Mouse (Mus musculus): ENCODE data around the gene Creg1. TPM values are rescaled to one million over a fixed set of nuclear protein-coding genes. Genes with fewer than 3 reads are reported as not detected.
"Not testable (repeated sequence)": the region's sequence is repeated elsewhere in the genome, so short reads cannot be mapped to it uniquely, and the experiment has no call there.

Gene Creg1
- polyA plus RNA-seq, 1 experiment from 2014 or later, result 30.0 TPM

DNA sequence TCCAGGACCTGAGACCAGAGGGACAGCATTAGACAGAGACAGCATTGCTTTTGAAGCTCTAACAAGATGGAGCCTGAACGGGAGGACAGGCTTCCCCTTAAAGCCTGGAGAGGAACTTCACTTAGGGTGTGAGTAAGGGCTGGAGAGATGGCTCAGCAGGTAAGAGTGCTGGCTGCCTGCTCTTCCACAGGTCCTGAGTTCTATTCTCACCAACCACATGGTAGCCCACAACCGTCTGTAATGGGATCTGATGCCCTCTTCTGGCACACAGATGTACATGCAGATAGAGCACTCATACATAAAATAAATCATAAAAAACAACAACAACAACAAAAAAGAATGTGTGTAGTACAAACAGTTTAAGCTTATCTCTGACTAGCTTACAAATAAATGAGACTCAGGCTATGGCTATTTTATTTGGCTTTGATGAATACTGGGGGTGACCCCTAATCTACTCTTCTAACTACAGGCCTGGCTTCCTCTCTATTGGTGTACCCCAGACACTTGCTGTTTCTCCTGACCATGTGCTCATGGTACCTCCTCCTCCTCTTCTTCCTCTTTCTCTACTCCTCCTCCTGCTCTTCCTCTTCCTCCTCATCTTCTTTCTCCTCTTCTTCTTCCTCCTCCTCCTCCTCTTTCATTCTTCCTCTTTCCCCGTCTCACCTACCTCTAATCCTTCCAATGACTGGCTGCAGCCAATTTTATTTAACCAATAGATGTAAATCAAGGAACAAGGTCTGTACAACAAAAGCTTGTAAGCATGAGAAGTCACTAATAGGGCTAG is 1.8 kb upstream of the Creg1 start:
- no peak overlapping the region for H3K27ac ChIP-seq
- no peak for DNase-seq (ENCODE audit: low spot score)
- H3K4me3 ChIP-seq, result no peak overlapping the region
- H3K36me3 ChIP-seq, result no peaks in the 10 kb centered on the region
- 84% methylated on average over 3 of the region's 3 CpGs for WGBS
- no peaks in the 10 kb centered on the region for H3K9me3 ChIP-seq
- peaks cover 24% of the 10 kb centered on the region for H3K27me3 ChIP-seq (ENCODE audit: insufficient read depth, poor library complexity, severe bottlenecking)
- H3K4me1 ChIP-seq (replicated peaks), result peaks cover 25% of the 10 kb centered on the region

DNA sequence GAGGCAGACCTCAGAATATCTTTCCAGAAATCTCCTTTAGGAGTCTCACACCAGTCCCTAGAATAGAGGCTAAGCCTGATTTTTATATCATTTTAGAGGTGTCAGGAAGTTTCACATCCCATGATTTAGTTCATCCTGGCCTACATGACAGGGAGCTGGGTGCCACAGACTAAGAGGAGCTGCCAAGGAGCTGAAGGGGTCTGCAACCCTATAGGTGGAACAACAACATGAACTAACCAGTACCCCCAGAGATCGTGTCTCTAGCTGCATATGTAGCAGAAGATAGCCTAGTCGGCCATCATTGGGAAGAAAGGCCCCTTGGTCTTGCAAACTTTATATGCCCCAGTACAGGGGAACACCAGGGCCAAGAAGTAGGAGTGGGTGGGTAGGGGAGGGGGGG is 1.0 kb upstream of the Creg1 start:
- peaks cover 29% of the 10 kb centered on the region for H3K27me3 ChIP-seq (ENCODE audit: insufficient read depth, poor library complexity, severe bottlenecking)
- not testable (repeated sequence) for H3K9me3 ChIP-seq; H3K36me3 ChIP-seq; DNase-seq (ENCODE audit: low spot score); H3K4me3 ChIP-seq; H3K27ac ChIP-seq
- H3K4me1 ChIP-seq (replicated peaks), result peaks cover 25% of the 10 kb centered on the region
- 70% methylated on average over 2 of the region's 2 CpGs for WGBS

DNA sequence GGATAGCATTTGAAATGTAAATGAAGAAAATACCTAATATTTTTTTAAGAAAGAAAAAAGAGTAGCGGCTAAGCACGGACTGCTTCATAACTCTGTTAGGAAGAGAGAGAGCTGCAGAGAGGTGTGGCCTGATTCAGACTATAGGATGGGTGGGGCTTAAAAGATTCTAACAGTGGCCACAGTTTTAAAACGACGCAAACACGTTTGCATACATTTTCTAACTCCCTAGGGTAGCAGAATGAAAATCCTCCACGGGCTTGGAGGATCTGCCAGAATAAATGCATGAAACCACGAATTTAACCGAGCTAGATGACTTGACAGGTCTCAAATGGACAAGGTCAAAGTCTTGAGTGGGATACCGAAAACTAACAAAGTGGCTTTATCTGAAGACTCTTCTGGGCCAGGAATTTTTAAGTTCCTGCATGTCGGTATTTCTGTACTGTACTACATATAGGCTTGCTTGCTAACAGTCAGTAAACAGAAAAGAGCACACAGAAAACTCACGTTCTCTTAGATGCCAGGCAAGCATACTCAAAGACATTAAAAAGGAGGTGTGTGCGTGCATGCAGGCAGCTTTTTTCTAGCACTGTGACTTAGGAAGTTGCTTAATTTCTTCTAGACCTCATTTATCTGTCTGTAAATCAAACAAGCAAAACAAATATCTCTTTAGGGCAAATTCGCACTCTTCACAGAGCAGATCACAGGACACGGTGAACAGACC is 472 bp upstream of the Creg1 start:
- peak overlapping the region; percentile 67 for H3K4me3 ChIP-seq
- no peaks in the 10 kb centered on the region for H3K36me3 ChIP-seq
- H3K9me3 ChIP-seq, result peaks cover 6% of the 10 kb centered on the region; the same call in 1 of the 2 replicates
- WGBS, result 32% methylated on average over 14 of the region's 14 CpGs
- peaks cover 25% of the 10 kb centered on the region for H3K4me1 ChIP-seq (replicated peaks)
- H3K27me3 ChIP-seq (ENCODE audit: insufficient read depth, poor library complexity, severe bottlenecking), result peaks cover 33% of the 10 kb centered on the region
- DNase-seq (ENCODE audit: low spot score), result no peak
- no peak overlapping the region for H3K27ac ChIP-seq

DNA sequence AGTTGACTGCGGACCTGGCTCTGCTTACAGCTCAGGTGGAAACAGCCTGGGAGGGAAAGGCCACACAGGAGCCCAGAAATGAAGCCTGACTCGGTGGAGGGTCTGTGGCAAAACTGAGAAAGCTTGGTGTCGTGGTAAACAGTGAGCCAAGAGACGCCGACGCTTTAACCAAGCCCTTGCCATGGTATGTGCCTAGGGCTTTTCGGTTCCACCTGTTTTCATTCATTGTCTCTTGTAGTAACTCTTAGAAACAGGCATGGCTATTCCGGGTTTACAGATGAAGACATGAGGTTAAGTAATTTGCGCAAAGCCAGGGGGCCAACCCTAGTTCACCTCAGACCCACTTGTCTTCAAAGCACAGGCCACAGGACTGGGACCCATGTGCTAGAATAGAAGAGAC is 1.0 kb downstream of the Creg1 start:
- H3K27ac ChIP-seq, result no peak overlapping the region
- H3K4me1 ChIP-seq (replicated peaks), result peaks cover 25% of the 10 kb centered on the region
- no peak for DNase-seq (ENCODE audit: low spot score)
- 53% methylated on average over 9 of the region's 9 CpGs for WGBS
- peaks cover 6% of the 10 kb centered on the region; the same call in 1 of the 2 replicates for H3K9me3 ChIP-seq
- no peaks in the 10 kb centered on the region for H3K36me3 ChIP-seq
- H3K4me3 ChIP-seq, result peak overlapping the region; percentile 67
- H3K27me3 ChIP-seq (ENCODE audit: insufficient read depth, poor library complexity, severe bottlenecking), result peaks cover 39% of the 10 kb centered on the region

DNA sequence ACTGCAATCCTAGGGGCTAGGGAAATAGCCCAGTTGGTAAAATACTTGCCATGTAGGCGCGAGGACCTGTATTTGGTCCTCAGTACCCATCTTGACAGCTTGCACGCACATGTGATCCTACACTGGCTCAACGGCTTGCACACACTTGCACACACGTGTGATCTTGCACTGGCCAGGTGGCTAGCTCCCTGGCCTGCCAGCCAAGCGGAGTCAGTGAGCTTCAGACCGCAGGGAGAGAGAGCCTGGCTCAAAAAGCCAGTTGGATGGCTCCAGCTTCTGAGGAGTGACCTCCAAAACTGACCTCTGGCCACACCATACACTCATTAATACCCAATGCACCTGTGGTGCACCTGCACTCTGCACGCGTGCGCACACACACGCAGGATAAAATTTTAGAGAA is 1.5 kb downstream of the Creg1 start:
- Histone ChIP-seq H3K9me3 (peaks cover 6% of the 10 kb centered on the region; the same call in 1 of the 2 replicates), H3K27ac (no peak overlapping the region), H3K27me3 (ENCODE audit: insufficient read depth, poor library complexity, severe bottlenecking) (peaks cover 39% of the 10 kb centered on the region), H3K4me3 (peak overlapping the region; percentile 67), H3K36me3 (no peaks in the 10 kb centered on the region), H3K4me1 (replicated peaks) (peaks cover 25% of the 10 kb centered on the region)
- 84% methylated on average over 11 of the region's 11 CpGs for WGBS
- DNase-seq (ENCODE audit: low spot score), result no peak

DNA sequence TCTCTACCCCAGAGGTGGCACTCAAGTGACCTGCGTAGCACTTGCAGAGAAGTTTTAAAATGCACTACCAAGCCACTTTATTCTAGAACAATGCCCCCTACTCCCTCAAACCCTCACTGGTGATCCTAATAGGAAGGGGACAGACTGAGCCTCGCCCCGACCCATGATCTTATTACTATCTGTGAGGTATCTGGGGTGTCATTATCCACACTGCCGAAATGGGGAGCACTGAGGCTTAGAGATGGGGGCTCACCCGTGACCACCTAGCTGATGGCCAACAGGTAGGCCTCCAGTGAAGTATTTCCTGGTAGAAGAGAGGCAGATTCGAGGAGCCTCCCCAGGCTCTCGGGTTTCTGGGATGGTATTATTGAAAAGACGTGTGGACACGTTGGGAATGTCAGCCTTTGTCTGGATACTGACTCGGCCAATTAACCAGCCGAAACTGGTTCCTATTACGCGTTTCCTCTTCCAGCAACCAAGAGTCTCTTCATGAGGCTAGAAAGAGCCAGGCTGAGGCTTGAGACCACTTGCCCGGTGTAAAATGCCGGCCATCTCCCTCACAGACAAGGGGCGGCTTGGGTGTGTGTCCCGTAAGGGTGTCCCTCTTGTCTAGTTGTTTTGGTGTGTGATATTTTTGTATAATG is 2.2 kb downstream of the Creg1 start:
- 81% methylated on average over 17 of the region's 17 CpGs for WGBS
- H3K4me3 ChIP-seq, result peak overlapping the region; percentile 67; the same call in 1 of the 2 replicates
- H3K27ac ChIP-seq, result no peak overlapping the region
- peaks cover 39% of the 10 kb centered on the region for H3K27me3 ChIP-seq (ENCODE audit: insufficient read depth, poor library complexity, severe bottlenecking)
- H3K9me3 ChIP-seq, result peaks cover 6% of the 10 kb centered on the region; the same call in 1 of the 2 replicates
- H3K4me1 ChIP-seq (replicated peaks), result peaks cover 25% of the 10 kb centered on the region
- H3K36me3 ChIP-seq, result no peaks in the 10 kb centered on the region
- no peak for DNase-seq (ENCODE audit: low spot score)

DNA sequence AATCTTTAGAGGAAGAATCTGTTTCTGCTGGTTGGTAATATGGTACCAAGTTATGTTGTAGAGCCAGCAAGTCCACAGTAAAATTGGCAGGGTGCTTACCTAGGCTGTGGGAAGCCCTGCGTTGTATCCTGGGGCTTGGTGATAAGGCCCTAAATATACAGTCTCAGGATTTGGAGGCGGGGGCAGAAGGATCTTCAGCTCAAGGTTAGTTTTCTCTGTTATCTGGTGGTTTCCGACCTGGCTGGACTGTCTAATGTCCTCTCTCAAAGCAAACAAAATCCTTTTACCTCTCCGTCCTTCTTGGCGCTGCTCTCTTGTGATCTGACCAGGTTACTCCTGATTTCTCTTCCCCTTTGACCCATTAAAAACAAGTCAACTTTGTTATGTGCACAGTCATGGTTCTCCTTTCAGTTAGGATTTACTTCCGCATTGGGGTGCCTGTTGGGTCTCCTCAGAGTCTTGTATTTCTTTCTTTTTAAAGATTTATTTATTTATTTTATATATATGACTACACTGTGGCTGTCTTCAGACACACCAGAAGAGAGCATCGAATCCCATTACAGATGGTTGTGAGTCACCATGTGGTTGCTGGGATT is 2.8 kb downstream of the Creg1 start:
- 91% methylated on average over 7 of the region's 7 CpGs for WGBS
- H3K4me3 ChIP-seq, result no peak overlapping the region
- peaks cover 6% of the 10 kb centered on the region; the same call in 1 of the 2 replicates for H3K9me3 ChIP-seq
- DNase-seq (ENCODE audit: low spot score), result no peak
- H3K36me3 ChIP-seq, result no peaks in the 10 kb centered on the region
- peaks cover 39% of the 10 kb centered on the region for H3K27me3 ChIP-seq (ENCODE audit: insufficient read depth, poor library complexity, severe bottlenecking)
- H3K27ac ChIP-seq, result no peak overlapping the region
- H3K4me1 ChIP-seq (replicated peaks), result peaks cover 27% of the 10 kb centered on the region

DNA sequence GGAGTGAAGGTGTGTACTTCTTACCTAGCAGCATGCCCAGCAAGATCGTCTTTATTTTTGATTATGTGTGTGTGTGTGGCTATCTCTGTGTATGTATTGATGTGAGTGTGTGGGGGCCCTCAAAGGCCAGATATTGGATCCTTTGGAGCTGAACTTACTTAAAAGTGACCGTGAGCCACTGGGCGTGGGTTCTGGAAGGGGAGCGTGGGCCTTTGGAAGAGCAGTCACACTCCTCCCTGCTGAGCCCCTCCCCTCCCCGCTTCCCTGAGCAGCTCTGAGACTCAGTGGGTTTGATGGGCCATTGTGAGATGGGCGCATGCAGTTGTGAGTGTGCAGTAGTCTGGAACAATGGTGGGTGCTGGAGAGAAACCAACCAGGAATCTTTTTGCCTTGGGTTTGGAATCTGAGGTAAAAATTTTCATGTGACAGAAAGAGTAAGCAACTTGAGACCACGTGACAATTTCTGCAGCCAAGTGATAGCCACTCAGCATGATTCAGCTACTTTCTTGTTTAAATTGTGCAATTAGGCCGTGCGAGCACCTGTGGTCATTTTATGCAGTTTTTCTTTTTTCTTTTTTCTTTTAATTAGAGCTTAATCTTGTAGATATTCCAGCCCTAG is 5.5 kb downstream of the Creg1 start:
- Histone ChIP-seq H3K9me3 (peaks cover 6% of the 10 kb centered on the region; the same call in 1 of the 2 replicates), H3K4me1 (replicated peaks) (peaks cover 27% of the 10 kb centered on the region), H3K27me3 (ENCODE audit: insufficient read depth, poor library complexity, severe bottlenecking) (peaks cover 34% of the 10 kb centered on the region), H3K27ac (no peak overlapping the region), H3K4me3 (no peak overlapping the region), H3K36me3 (no peaks in the 10 kb centered on the region)
- no peak for DNase-seq (ENCODE audit: low spot score)
- whole genome bisulfite sequencing, result 73% methylated on average over 9 of the region's 9 CpGs

DNA sequence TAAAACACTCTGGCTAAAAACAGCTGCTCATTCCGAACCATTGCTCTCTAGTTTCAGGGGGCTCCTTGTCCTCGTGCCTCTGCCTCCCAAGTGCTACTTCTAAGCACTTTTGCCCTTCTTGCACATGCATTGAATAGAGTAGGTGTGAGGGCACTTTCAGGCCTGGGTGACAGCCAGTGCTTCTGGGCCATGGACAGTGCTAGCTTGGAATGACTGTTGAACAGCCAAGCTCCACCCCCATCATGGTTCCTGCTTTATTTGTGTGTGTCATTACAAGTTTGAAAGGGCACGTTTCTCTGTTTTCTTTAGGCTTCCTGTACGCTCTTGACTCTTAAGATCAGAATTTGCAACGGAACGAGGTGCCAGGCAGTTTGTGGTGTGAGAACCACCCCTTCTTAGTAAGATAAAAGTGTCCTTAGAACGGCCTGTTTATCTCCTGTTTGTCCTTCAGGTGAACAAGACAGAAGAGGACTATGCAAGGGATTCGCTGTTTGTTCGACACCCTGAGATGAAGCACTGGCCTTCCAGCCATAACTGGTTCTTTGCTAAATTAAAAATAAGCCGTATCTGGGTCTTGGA is 6.7 kb downstream of the Creg1 start:
- WGBS, result 86% methylated on average over 10 of the region's 10 CpGs
- Histone ChIP-seq H3K27ac (no peak overlapping the region), H3K36me3 (no peaks in the 10 kb centered on the region), H3K4me1 (replicated peaks) (peaks cover 15% of the 10 kb centered on the region), H3K27me3 (ENCODE audit: insufficient read depth, poor library complexity, severe bottlenecking) (peaks cover 21% of the 10 kb centered on the region), H3K4me3 (no peak overlapping the region), H3K9me3 (peaks cover 6% of the 10 kb centered on the region; the same call in 1 of the 2 replicates)
- DNase-seq (ENCODE audit: low spot score), result no peak

DNA sequence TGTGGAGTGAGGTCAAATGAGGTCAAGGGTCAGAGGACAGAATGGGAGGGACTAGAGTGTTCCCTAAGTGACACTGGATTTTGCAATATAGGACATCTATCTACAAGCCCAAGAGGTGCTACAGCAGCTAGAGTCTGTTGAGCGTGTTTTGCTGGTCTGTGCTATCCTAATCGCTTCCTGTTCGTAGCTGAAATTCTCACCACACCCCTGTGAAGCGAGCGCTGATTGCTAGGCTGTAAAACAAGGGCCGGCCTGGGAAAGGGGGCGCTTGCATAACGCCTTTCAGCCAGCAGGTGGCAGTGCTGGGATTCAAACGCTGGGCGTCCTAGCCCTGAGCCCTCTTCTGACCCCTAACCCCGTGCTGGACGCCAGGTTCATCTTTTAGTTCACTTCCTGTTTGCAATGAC is 7.9 kb downstream of the Creg1 start:
- Histone ChIP-seq H3K4me1 (replicated peaks) (peaks cover 17% of the 10 kb centered on the region), H3K9me3 (peaks cover 6% of the 10 kb centered on the region; the same call in 1 of the 2 replicates), H3K27me3 (ENCODE audit: insufficient read depth, poor library complexity, severe bottlenecking) (peaks cover 19% of the 10 kb centered on the region), H3K4me3 (peak overlapping the region; percentile 18), H3K27ac (no peak overlapping the region), H3K36me3 (no peaks in the 10 kb centered on the region)
- 3% methylated on average over 12 of the region's 12 CpGs for WGBS
- peak; percentile 85 for DNase-seq (ENCODE audit: low spot score)

DNA sequence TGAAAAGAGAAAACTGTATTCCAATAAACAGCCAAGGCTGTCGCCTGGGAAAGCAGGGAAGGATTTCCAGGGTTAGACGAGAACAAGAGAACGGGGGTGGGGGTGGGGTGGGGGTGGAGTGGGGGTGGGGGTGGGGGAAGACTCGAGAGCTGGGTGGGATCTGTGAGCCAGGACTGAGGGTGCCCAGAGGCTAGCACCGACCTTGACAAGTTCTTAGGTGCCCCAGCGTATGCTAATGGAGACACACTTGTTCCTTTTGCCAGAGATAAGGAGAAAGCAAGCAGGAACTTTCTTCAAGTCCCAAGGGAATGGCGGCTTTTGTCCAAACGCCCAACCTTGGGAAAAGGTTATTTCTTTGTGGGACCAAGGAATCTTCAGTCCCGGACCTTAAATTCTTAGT is 8.5 kb downstream of the Creg1 start:
- Histone ChIP-seq H3K4me3 (peak overlapping the region; percentile 18), H3K9me3 (peaks cover 6% of the 10 kb centered on the region; the same call in 1 of the 2 replicates), H3K27ac (no peak overlapping the region), H3K4me1 (replicated peaks) (peaks cover 22% of the 10 kb centered on the region), H3K36me3 (no peaks in the 10 kb centered on the region), H3K27me3 (ENCODE audit: insufficient read depth, poor library complexity, severe bottlenecking) (peaks cover 19% of the 10 kb centered on the region)
- no peak for DNase-seq (ENCODE audit: low spot score)
- 55% methylated on average over 9 of the region's 9 CpGs for WGBS

Data from hindbrain, embryonic 10.5 days (tissue).